Mouse (Mus musculus) liver, embryonic 15.5 days (tissue): ENCODE results near the gene Il20. TPM values are rescaled to one million over a fixed set of nuclear protein-coding genes. Genes with fewer than 3 reads are reported as not detected.

Experiments used
- ATAC-seq: fragments of 200-750 bp; cut with Nextera tagmentation; 2 replicates; pipeline ENCODE4 v1.8.0; 2017; ENCODE audit warnings: moderate number of reproducible peaks, mild to moderate bottlenecking, moderate library complexity; ENCODE audit not compliant: insufficient read depth
- H3K27ac ChIP-seq: fragments of 300-500 bp; sonication (generic); replicated peaks from 2 replicates; pipeline ENCODE4 v1.5.1; 2015; ENCODE audit warnings: mild to moderate bottlenecking, inconsistent platforms
- H3K27me3 ChIP-seq: fragments of 300-500 bp; sonication (generic); 2 replicates; pipeline ENCODE4 v1.6.1; 2015; ENCODE audit warnings: mild to moderate bottlenecking, inconsistent platforms
- H3K36me3 ChIP-seq: fragments of 300-500 bp; sonication (generic); replicated peaks from 2 replicates; pipeline ENCODE4 v1.6.1; 2015; ENCODE audit warnings: moderate library complexity, mild to moderate bottlenecking, inconsistent platforms
- H3K4me1 ChIP-seq: fragments of 300-500 bp; sonication (generic); replicated peaks from 2 replicates; pipeline ENCODE4 v1.6.1; 2015; ENCODE audit warnings: inconsistent platforms
- H3K4me2 ChIP-seq: fragments of 300-500 bp; sonication (generic); 2 replicates; pipeline ENCODE4 v1.6.1; 2015; ENCODE audit warnings: moderate library complexity, mild to moderate bottlenecking, inconsistent platforms
- H3K4me3 ChIP-seq: fragments of 300-500 bp; sonication (generic); replicated peaks from 2 replicates; pipeline ENCODE4 v1.5.1; 2015; ENCODE audit warnings: mild to moderate bottlenecking, inconsistent platforms
- H3K9ac ChIP-seq: fragments of 300-500 bp; sonication (generic); 2 replicates; pipeline ENCODE4 v1.6.1; 2015; ENCODE audit warnings: moderate library complexity, mild to moderate bottlenecking, inconsistent platforms
- H3K9me3 ChIP-seq: fragments of 300-500 bp; sonication (generic); replicated peaks from 2 replicates; pipeline ENCODE4 v1.6.1; 2016; ENCODE audit warnings: inconsistent platforms
- WGBS: fragments of 180-500 bp; shearing (Covaris S2); methylation state at CpG from one replicate; pipeline ENCODE4 v1.1.7; 2015; ENCODE audit warnings: mixed read lengths; ENCODE audit not compliant: insufficient replicate concordance; 5-methylcytosine and 5-hydroxymethylcytosine counted together
- polyA plus RNA-seq: library from polyadenylated mRNA; unstranded; fragments of >200 nt; fragmentation: Nextera tagmentation; extraction: Ambion mirVana; gene quantifications from 2 replicates; pipeline ENCODE4 v1.2.1, GENCODE M21; 2015

Gene Il20
- polyA plus RNA-seq, 1 experiment from 2014 or later = not detected

DNA sequence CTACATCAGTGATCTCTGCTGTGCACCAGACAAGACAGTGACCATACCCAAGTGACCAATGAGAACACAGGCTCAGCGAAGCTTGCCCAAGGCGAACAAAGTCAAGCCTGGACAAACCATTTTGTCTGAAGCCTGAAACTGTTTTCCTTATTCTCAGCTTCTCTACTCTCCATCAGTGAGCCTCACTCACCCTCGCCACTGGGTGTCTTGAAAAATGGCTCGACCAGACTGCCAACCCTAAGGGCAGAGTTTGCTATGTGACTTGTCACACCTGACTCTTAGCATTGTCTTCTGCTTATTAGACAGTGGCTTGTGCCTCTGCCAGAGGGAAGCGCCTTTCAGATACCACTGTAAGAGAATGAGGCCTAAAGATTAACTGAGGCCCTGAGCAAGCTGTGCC lies 46.5 kb downstream of the Il20 start:
- Histone ChIP-seq H3K4me3 (no peak overlapping the region), H3K27ac (no peak overlapping the region), H3K4me2 (no peak overlapping the region), H3K9ac (no peak overlapping the region), H3K9me3 (no peaks in the 10 kb centered on the region), H3K4me1 (no peaks in the 10 kb centered on the region), H3K36me3 (no peaks in the 10 kb centered on the region), H3K27me3 (no peaks in the 10 kb centered on the region)
- no peak for ATAC-seq
- WGBS = 65% methylated on average over 5 of the region's 5 CpGs

DNA sequence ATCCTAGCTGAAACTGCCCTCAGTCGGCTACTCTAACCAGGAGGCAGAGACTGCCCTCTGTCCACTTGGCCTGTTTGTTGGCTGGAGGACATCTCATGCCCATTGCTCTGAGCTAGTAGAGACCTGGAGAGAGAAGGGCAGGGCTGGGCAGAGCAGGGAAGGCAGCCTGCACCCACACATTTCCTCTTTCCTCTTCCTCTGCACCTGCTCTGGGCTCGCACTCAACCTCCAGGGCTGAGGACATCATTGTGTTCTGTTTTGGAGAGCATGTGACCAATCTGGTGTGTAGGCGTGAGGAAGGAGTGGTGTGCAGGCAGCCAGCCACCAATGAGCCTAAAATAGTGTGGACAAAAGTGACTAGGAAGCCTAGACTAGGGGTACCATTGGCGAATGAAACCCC lies 47.0 kb downstream of the Il20 start:
- no peaks in the 10 kb centered on the region for H3K27me3 ChIP-seq
- no peak overlapping the region for H3K4me2 ChIP-seq
- H3K9me3 ChIP-seq = no peaks in the 10 kb centered on the region
- 22% methylated on average over 4 of the region's 4 CpGs for WGBS
- no peak overlapping the region for H3K9ac ChIP-seq
- H3K4me1 ChIP-seq = no peaks in the 10 kb centered on the region
- no peak overlapping the region for H3K4me3 ChIP-seq
- no peaks in the 10 kb centered on the region for H3K36me3 ChIP-seq
- ATAC-seq = no peak
- no peak overlapping the region for H3K27ac ChIP-seq

DNA sequence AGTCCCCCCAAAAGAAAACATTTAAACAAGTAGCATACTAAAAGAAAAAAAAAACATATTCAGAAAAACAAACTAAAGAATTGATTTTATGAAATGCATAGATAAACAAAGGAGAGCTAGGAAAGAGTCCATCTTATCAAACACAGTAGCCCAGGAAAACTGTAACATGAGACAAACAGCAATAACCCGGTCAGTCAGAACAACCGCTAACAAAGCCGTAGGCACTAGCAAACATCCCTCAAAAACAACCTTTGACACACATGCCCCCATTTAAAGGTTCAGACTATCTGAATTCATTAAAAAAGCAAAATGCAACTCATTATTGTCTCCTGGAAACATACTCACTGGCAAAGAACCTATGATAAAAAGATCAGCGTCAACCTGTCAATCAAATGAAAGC lies 53.8 kb downstream of the Il20 start:
- H3K36me3 ChIP-seq = no peaks in the 10 kb centered on the region
- H3K4me3 ChIP-seq = no peak overlapping the region
- no peaks in the 10 kb centered on the region for H3K9me3 ChIP-seq
- H3K27me3 ChIP-seq = no peaks in the 10 kb centered on the region
- 69% methylated on average over 4 of the region's 4 CpGs for WGBS
- H3K4me1 ChIP-seq = no peaks in the 10 kb centered on the region
- ATAC-seq = 0 out of 2 replicates have a peak, but pooled peaks have one; percentile 34
- no peak overlapping the region for H3K9ac ChIP-seq
- H3K27ac ChIP-seq = no peak overlapping the region; the same call in 1 of the 2 replicates
- H3K4me2 ChIP-seq = no peak overlapping the region

Other genes starting within 250 kb of the Il20 start
- gene C4bp, start 249.8 kb downstream of the Il20 start, polyA plus RNA-seq = 2.7 and 4.8 TPM in 2 replicates
- gene Gm29427, start 195.7 kb downstream of the Il20 start, polyA plus RNA-seq = not detected in 2 replicates
- 42.2 and 42.3 TPM in 2 replicates for gene Yod1, start 194.1 kb downstream of the Il20 start, polyA plus RNA-seq
- 5.2 and 5.9 TPM in 2 replicates for gene Pfkfb2, start 182.2 kb downstream of the Il20 start, polyA plus RNA-seq
- 7.4 and 7.8 TPM in 2 replicates for gene AA986860, start 179.5 kb downstream of the Il20 start, polyA plus RNA-seq
- not detected in 2 replicates for gene Fcamr, start 110.5 kb downstream of the Il20 start, polyA plus RNA-seq
- 0.24 and 0.40 TPM in 2 replicates for gene Pigr, start 84.8 kb downstream of the Il20 start, polyA plus RNA-seq
- not detected in 2 replicates for gene Fcmr, start 45.8 kb downstream of the Il20 start, polyA plus RNA-seq
- not detected in 2 replicates for gene Il24, start 24.0 kb downstream of the Il20 start, polyA plus RNA-seq
- not detected in 2 replicates for gene Il19, start 28.7 kb upstream of the Il20 start, polyA plus RNA-seq
- gene Il10, start 108.4 kb upstream of the Il20 start, polyA plus RNA-seq = not detected in 2 replicates
- 13.0 and 15.7 TPM in 2 replicates for gene Mapkapk2, start 186.4 kb upstream of the Il20 start, polyA plus RNA-seq
- 16.6 and 18.3 TPM in 2 replicates for gene Dyrk3, start 226.9 kb upstream of the Il20 start, polyA plus RNA-seq
- 26.0 and 28.1 TPM in 2 replicates for gene Eif2d, start 241.7 kb upstream of the Il20 start, polyA plus RNA-seq